Mouse (Mus musculus) A20 (cell line): ENCODE results near the gene Gba.
"Not testable (repeated sequence)": the region's sequence is repeated elsewhere in the genome, so short reads cannot be mapped to it uniquely, and the experiment has no call there.

Experiments used
- DNase-seq: peaks from one replicate; pipeline ENCODE4 v3.0.0-alpha.2; 2011; ENCODE audit warnings: low read depth, low spot score

Gba gene

GRCm38 (mm10) chr3:89202253-89203141, at the start of gene Gba:
Gene Gba, plus strand, starts transcription at chr3:89202928.
- DNase-seq, result peak; percentile 91

DNA sequence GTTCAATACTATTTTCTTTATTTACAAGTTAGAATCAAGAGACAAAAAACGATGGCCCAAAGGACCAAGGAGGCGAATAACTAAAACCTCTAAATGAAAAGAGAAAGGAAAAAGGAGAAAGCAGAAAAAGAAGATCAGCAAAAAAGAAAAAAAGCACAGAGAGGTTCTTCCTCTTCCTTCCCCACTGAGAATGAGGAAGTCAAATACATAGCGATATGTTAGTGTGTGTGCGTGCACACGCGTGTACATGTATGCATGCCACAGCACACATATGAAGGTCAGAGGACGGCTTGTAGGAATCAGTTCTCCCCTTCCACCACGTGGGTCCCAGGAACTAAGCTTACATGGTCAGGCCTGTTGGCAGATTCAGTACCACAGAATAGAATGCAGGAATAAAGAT, 45.8 kb upstream of the Gba start:
- no peak for DNase-seq

DNA sequence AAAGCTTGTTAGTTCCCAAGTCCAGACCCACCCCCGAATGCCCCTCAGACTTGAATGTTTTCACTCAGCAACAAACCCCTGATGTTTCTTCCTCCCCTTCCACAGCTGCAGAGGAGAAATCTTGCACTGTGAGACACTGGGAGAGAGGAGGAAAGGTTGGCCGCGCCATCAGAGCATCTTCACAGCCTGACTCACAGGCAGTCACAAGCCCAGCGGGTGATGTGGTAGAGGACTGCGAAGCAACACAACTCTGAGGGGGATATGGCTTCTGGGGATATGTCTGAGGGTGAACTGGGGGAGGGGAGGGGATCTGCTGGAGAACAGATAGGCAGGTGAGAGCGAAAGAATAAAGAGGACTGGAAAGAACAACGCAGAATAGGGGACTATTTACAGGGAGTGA, 44.1 kb upstream of the Gba start:
- no peak for DNase-seq

- DNase-seq, result peak; percentile 52
Measured at GRCm38 (mm10) chr3:89159211-89159610, 43.5 kb upstream of the Gba start.

- DNase-seq, result peak; percentile 92
Measured at GRCm38 (mm10) chr3:89159616-89160344, 42.9 kb upstream of the Gba start, which contains the start of gene Hcn3. Gene Hcn3, minus strand, starts transcription at chr3:89160196.

DNA sequence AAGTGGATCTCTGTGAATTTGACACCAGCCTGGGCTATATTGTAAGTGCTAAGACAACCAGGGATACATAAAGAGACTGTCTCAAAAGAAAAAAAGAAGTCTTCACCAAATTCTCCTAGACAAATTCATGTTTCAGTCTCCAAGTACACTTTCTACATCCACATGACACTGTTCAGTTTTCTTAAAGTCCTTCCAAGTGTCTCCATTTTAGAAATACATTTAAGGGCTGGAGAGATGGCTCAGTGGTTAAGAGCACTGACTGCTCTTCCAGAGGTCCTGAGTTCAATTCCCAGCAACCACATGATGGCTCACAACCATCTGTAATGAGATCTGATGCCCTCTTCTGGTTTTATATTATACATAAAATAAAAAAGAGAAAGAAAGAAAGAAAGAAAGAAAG, 41.5 kb upstream of the Gba start:
- DNase-seq, result not testable (repeated sequence)

DNA sequence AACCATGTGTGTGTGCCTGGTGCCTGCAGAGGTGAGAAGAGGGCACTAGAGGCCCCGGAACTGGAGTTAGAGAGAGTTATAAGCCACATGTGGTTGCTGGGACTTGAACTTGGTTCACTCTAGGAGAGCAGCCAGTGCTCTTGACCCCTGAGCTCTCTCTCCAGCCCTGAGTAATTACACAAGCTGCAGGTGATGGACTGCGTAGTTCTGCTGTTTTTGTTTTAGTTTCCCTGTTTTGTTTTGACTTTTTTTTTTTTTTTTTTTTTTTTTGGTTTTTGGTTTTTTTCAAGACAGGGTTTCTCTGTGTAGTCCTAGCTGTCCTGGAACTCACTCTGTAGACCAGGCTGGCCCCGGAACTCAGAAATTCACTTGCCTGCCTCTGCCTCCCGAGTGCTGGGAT, 40.9 kb upstream of the Gba start:
- peak; percentile 42 for DNase-seq

- peak; percentile 30 for DNase-seq
Measured at GRCm38 (mm10) chr3:89163123-89163522, 39.6 kb upstream of the Gba start.

DNA sequence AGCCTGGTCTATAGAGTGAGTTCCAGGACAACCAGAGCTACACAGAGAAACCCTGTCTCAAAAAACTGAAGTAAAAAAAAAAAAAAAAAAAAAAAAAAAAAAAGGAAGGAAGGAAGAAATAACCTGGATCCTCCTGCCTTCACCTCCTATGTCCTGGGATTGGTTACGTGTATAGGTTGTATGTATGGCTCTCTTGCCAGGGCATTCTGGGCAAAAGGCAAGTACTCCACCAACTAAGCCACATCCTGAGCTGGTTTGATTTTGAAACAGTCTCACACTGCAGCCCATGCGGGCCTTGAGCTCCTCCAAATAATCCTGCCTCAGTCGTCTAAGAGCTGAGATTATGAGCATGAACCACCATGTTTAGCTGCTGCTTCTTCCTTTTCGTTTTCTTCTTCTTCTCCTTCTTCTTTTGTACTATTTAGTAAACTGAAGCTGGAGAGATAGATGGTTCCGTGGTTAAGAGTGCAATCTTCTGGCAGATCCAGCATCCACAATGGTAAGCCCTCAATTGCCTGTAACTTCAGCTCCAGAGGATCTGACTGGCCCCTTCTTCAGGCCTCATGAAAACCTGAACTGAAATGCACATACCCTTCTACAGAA, 39.0 kb upstream of the Gba start:
- peak; percentile 67 for DNase-seq

DNA sequence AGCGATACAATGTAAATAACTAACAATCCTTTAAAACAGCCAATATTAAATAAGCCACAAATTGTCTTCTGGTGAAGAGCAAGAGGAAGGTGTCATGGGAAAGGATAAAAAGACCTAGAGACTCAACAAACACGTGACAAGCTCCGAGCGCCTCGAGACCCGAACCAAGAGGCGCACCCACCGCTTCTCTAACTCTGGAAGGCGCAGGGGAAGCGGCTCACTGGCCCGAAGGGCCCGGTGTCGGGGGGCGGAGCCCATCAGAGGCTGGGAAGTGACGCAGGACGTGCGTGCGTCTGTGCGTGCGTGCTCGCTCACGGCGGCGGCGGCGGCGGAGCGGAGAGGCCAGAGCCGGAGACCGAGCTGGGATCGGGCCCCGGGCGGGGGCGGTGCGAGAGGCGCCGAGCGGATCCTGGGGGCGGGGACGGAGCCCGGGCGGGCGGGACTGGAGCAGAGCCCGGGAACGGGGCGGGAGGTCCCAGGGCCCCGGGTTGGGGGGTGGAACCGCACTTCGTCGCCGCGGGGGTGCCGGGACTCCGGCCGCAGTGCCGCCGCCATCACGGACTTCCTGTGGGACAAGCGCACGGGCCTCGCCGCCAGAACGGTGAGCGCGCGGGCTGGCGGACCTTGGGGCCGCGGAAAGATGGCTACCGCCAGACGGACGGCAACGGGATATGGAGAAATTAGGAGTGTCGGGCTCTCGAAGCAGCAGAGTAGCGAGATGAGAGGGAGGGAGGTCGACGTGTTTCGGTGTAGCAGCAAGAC, 38.0 kb upstream of the Gba start, which contains the start of gene Clk2:
Clk2 (plus strand) TSS at position 290 of the 762 bp plus-strand sequence.
- peak; percentile 96 for DNase-seq

DNA sequence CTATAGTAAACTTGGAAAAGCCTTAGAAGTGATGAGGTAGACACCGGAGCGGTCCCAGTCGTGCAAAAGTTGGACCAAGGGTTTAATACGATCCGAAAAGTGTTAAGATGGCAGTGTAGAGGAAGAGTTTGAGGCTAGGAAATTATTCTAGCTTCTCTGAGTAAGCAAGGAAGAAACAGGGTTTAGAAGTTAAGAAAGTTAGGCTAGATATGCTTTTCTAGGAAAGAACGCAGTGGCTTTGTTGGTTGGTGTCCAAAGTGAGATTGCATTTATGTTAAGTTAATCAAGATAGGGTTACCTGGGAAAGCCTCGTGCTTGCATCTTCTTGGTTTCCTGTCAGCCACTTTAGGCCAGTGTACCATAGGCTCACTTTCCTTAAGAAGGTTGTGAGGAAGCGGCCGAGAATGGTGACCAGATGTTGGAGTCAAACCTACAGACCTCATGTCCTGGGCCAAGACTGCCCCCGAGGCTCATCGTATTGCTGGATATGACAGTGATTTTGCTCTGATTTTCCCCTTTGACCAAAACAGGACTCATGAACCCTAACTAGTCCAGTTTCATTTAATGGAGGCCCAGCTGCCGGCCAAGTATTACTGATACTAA, 37.4 kb upstream of the Gba start:
- DNase-seq, result no peak

DNA sequence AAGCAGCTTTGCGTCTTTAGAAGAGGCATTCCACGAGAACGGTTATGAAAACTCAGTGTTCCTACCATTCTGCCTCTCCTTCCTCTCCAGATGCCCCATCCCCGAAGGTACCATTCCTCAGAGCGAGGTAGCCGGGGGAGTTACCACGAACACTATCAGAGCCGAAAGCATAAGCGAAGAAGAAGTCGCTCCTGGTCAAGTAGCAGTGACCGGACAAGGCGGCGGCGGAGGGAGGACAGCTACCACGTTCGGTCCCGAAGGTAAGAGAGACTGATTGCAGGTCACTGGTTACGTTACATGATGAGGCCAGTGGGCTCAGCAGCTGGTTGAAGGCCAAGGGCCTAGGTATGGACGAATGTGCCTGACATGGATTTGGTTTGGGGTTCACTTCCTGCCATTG, 35.8 kb upstream of the Gba start:
- no peak for DNase-seq

DNA sequence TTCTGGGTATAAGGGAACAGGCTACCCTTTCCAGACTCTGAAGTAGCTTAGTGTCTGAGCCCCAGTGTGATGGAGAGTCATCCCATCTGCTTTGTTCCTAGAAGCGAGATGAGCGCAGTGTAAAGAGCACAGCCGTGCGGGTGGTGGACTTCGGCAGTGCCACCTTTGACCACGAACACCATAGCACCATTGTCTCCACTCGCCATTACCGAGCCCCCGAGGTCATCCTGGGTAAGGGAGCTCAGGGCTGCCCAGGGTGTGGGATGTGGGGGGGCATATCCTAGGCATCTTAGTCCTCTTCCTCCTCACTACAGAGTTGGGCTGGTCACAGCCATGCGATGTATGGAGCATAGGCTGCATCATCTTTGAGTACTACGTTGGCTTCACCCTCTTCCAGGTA, 27.9 kb upstream of the Gba start:
- no peak for DNase-seq

- DNase-seq, result no peak
Measured at GRCm38 (mm10) chr3:89175544-89175943, 27.2 kb upstream of the Gba start.

GRCm38 (mm10) chr3:89176421-89176820, 26.3 kb upstream of the Gba start:
- no peak for DNase-seq

GRCm38 (mm10) chr3:89177242-89178106, 25.3 kb upstream of the Gba start, which contains the start of gene Scamp3:
Gene Scamp3, plus strand, starts transcription at chr3:89177473.
- DNase-seq, result peak; percentile 97

- DNase-seq, result peak; percentile 49
Measured at GRCm38 (mm10) chr3:89178107-89178385, 24.7 kb upstream of the Gba start.

- DNase-seq, result no peak
Measured at GRCm38 (mm10) chr3:89179056-89179455, 23.7 kb upstream of the Gba start.

DNA sequence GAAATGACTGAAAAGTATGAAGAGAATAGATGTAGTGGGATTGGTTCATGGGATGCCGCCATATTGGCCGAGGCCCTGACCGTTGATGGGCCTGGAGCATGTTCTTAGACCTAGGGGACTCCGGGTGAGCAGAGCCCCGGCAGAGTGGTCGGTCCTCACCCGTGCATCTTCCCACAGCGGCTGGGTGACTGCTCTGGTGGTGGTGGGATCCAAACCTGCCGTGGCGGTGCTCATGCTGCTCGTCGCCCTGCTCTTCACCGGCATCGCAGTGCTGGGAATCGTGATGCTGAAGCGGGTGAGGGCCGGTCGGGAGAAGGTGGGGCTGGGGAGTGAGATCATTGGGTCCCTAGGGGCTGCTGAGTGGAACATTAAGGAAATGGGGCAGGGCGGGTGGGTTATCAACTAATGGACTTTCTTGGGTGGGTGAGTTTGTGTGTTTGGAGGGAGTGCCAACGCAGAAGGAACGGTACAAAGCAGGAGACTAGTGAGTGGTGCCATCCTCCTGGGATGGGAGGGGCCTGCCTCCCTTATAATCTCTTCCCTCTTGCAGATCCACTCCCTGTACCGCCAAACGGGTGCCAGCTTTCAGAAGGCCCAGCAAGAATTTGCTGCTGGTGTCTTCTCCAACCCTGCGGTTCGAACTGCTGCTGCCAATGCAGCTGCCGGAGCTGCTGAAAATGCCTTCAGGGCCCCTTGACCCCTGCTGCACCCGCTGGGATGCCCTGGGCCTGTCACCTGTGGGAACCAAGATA, 20.8 kb upstream of the Gba start:
- no peak for DNase-seq
